Mouse (Mus musculus) Muller cell, postnatal 12 days (primary cell): ENCODE measurements at regions not wholly inside any gene's neighbourhood (a gene's known extent, or its start where the extent isn't known, plus 50 kb on each side); places are given as distances from the start of the nearest gene placed in this dataset.

Experiments used
- DNase-seq: peaks from one replicate; pipeline ENCODE4 v3.0.0-alpha.2; 2015; ENCODE audit errors: inconsistent ontology term

DNA sequence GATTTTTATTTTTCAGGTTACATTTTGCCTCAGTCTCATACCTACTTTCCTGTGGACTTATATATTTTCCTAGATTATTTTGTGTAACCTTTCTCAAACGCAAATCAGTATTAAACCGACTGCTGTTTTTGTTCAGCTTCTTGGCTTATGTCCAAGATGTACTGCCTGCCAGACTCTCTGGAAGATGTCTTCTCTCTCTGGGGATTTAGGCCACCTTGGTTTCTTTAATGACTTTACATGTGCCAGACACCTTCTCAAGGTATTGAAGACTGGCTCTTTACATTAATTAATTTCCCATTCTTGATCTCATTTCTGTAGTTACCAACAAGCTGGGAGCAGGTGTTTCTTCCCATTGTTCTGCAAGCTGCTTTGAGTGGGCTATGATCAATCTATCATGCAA lies 1605.0 kb upstream of the Aga start:
- DNase-seq, result no peak

DNA sequence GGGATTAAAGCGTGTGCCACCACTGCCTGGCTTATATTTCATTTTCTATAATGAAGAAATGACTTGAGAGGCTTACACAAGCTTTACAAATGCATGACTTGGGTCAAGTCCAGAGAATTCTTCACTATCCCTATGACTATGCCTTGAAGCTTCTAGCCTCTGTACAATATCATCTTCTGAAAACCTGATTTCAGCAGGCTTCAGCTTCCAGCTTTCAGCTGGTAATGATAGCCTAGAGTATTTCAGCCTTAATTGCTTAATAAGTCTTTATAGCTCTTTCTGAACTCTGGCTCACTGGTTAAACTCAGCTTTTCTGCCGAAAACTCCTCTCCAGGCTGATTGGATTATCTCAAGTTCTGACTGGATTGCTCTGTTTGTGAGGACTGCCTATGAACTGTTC lies 1601.2 kb upstream of the Aga start:
- DNase-seq, result no peak

DNA sequence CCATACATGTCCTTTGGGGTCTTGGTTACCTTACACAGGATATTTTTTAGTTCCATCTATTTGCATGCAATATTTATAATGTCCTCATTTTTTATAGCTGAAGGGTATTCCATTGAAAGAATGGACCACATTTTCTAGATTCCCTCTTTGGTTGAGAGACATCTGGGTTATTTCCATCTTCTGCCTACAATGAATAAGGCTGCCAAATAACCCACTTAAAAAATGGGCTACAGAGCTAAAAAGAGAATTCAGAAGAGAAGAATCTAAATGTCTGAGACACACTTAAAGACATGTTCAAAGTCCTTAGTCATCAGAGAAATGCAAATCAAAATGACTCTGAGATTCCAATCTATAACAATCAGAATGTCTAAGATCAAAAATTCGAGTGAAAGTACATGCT lies 1566.7 kb upstream of the Aga start:
- DNase-seq, result peak; percentile 7

DNA sequence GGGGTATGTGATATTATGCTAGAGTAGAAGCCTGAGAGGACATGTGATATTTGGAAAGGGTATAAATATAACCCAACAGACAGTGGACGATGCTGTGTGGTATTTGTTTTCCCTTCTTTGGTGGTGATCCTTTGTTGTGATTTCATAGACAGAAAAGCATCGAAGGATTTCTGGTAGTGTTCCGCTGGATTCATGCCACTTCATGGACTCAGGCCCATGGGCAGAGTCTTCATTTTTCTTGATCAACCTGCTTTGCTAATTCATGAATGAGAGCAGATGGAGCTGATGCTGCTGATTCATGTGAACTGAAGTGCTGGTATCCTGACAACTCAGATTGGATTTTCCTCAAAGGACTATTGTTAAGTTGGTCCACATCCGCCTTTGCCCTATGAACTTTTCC lies 1549.0 kb upstream of the Aga start:
- DNase-seq, result no peak

- no peak for DNase-seq
Measured at GRCm38 (mm10) chr8:52001696-52002095, 1509.8 kb upstream of the Aga start.
